Mouse (Mus musculus) B cell, adult 2 months (primary cell): ENCODE results near the gene Amigo3.

Experiments used
- DNase-seq, 2 experiments: peaks; one replicate each; pipeline ENCODE4 v3.0.0; 2022

Gene Amigo3

GRCm38 (mm10) chr9:108090611-108091120, 37.7 kb downstream of the Amigo3 start:
- DNase-seq, result no peak

DNA sequence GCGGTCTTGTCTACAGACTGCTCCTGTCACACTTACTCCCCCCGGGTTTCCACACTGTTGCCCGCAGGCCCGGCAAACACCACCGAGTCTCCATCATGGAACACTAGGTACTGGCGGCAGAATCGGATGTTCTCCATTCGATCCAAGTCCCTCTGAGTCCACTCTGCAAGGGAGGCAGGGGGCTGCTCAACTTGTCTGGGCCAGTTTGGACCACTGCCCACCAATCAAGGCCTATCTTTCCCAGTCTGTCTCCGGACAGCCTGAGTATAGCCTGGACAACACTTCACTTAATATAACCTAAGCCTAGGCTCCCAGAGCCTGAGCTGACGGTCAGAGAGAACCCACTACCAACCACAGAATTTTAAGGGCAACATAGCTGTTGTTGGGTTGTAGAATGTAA, 40.6 kb downstream of the Amigo3 start:
- no peak for DNase-seq

DNA sequence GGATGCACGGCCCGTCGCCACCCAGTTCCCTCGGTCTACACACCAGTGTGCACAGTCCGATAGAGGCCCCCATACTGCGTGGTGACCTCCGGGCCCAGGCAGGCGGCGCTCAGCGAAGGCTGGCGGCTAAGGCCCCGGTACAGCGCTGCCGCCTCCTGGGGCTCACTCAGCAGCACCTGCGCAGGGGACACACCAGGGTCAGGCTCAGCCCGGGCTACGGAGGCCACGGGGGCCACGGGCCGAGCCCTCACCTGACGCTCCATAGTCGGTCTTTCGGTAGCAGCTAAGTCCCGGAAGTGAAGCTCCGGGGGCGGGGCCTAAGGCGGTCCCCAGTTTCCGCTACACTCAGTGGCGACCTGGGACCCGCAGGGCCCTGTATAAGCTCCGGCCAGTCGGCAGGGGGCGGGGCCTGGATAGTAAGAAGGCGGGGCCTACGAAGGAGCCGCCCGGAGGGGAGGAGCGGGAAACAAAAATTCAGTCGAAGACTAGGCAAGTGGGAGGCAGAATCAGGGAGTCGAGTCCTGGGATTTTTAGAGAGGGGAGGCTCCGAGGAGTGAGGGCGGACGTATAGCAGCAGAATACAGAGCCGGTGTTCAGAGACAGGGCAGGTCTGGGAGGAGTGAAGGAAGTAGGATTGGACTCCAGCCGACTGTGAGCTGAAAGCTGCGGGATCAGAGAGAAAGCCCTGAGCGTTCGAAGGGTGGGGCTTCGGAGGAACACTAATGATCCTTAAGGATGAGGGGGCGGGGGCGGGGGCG, 41.4 kb downstream of the Amigo3 start, which contains the start of gene Apeh:
TSS of gene Apeh (minus strand) at position 423 of the 758 bp plus-strand sequence.
- peak; percentile 98 for DNase-seq

DNA sequence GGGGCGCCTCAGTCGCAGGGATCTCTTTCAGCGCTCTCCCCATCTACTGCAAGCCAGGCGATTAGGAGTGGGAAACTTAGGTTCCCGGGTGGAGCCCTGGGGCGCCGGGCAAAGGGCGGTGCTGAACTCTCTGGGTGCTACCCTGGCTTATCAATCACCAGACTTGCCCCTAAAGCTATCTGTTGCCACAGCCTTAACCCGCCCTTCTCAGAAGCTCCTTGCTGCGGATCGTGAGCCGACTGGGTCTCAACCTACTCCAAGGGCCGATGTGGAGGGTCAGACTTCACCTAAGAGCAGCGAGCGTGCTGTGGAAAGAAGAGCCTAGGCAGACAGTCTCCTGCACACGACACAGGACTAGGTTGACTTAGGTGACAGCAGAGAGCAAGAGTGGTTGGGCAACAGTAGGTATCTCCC, 42.0 kb downstream of the Amigo3 start:
- DNase-seq, result peak; percentile 30

DNA sequence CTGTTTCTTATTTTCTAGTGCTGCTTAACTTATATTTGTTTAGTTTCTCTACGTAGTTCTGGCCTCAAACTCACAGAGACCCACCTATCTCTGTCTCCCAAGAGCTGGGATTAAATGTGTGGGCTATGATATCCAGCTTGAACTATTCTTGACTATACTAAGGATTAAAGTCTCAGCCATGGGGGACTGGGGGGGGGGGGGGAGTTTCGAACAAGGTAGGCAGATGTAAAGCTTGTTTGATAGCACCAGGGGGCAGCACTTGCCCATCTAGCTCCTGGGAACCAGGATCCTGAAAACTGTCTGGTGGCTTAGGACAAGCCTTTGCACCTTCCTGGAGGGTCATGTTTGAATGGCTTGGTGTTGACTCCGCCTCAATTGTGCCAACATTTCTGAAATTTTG, 42.6 kb downstream of the Amigo3 start:
- DNase-seq, result peak; percentile 74

- DNase-seq, result no peak
Observed at GRCm38 (mm10) chr9:108095949-108096712, 43.2 kb downstream of the Amigo3 start.

GRCm38 (mm10) chr9:108099619-108100018, 46.7 kb downstream of the Amigo3 start:
- DNase-seq, result no peak

DNA sequence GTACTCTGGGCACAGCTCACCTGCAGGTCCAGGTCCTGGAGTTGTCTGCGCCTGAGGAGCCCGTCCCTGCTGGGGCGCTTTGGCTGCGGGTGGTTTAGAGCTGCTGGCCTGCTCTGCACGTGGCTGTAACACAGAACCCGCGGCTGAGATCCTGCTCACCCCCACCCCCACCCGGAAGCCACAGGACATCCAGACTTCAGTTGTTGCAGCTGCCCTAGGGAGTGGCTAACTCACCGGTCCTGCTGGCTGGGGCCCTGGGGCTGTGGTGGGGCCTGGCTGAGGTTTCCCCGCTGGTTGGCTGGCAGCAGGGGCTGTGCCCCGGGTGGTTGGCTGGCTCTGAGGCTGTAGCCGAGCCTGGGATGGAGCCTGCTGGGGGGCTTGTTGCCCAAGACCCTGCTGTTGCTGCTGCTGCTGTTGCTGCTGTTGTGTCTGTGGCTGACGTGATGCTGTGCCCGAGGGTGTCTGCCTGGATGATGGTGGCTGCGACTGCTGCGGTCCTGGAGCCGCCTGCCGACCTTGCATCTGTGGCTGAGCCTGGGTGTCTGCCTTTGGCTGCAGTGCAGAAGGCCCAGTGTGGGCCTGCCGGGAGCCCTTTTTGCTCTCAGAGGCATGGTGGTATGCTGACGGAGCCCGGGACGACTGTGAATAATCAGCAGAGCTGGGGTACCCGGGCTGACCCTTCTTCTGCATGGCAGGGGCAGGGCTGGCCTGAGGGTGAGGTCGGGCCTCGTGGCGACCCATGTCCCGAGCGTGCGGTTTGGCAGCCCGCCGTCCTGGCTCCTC, 52.0 kb downstream of the Amigo3 start:
- DNase-seq, result peak; percentile 25 to 37
